Comparison of ENCODE assay signal across 9 mouse cellular contexts in genomic region chr2:30095882-30096527, GRCm38 (mm10). TPM values are rescaled to one million over a fixed set of nuclear protein-coding genes. Genes with fewer than 3 reads are reported as not detected.
A peak's percentile ranks its signal among the peaks of the same experiment; 100 is the strongest.
DNase-seq lines count a peak whose midpoint lies in the region; TF ChIP-seq lines count a peak whose summit lies in the region.
"Had no signal": no experiment of that assay in that cellular context is flagged by ENCODE, and none has a peak within 500 bp of the region (broad histone marks: within the 10 kb centered on the region; RNA-seq: fewer than 3 reads in every experiment).

No protein-coding gene starts in this region.

- peak; percentile 81 for TF ChIP-seq CTCF in gastrocnemius, adult 2 months (IDR thresholded peaks at IDR 0.05)

- DNase-seq in gastrocnemius, adult 2 months, result peak; percentile 59
- no peak for DNase-seq in gastrocnemius, postnatal 25 days
- DNase-seq in right cerebral cortex, postnatal 4 days, result peak; percentile 56
- no peak for DNase-seq in right cerebral cortex, adult 2 months (ENCODE audit: low spot score in 2 of 2)
- peak; percentile 48 to 75 for DNase-seq in cerebellum, postnatal 25 days
- peak; percentile 81 for DNase-seq in kidney, postnatal 10 days
- DNase-seq in naive thymus-derived CD4-positive, alpha-beta T cell, adult 2 months (ENCODE audit: low read depth), result peak; percentile 74
- no peak for DNase-seq in frontal cortex, postnatal 10 days (ENCODE audit: low spot score in 2 of 2)

- H3K27ac ChIP-seq in gastrocnemius, adult 2 months, result no peak overlapping the region
- H3K27ac ChIP-seq: limb, embryonic 15.5 days had no signal

- H3K4me3 ChIP-seq in gastrocnemius, adult 2 months, result no peak overlapping the region
- H3K4me3 ChIP-seq: limb, embryonic 15.5 days had no signal

- intact Hi-C loops in gastrocnemius, adult 2 months (cut with DNase I), result loop anchor here (1.0 to 2.0 kb wide), 2 partner anchors 19 to 53 kb away; partner anchors contain the start of gene Pkn3

RNA-seq across cellular contexts. Expression of gene Zdhhc12, which starts 2.6 kb away (rescaled TPM):
- total RNA-seq in gastrocnemius, adult 2 months (2021), result 1 to 10 TPM; 2.0 to 3.5 TPM
- 1 to 10 TPM; 2.4 to 3.1 TPM for total RNA-seq in gastrocnemius, postnatal 25 days (2021)

RNA-seq across cellular contexts. Expression of gene Pkn3, which starts 18.5 kb away (rescaled TPM):
- 1 to 10 TPM; 3.6 to 4.1 TPM for total RNA-seq in gastrocnemius, adult 2 months (2021)
- 1 to 10 TPM; 3.8 to 5.4 TPM for total RNA-seq in gastrocnemius, postnatal 25 days (2021)

RNA-seq across cellular contexts. Expression of gene Zer1, which starts 28.4 kb away (rescaled TPM):
- total RNA-seq in gastrocnemius, adult 2 months (2021), result 10 to 100 TPM; 23.1 to 25.2 TPM
- 10 to 100 TPM; 20.1 to 20.3 TPM for total RNA-seq in gastrocnemius, postnatal 25 days (2021)

RNA-seq across cellular contexts. Expression of gene Tbc1d13, which starts 37.5 kb away (rescaled TPM):
- 10 to 100 TPM; 12.9 to 17.5 TPM for total RNA-seq in gastrocnemius, adult 2 months (2021)
- total RNA-seq in gastrocnemius, postnatal 25 days (2021), result 10 to 100 TPM; 12.2 to 13.5 TPM

RNA-seq across cellular contexts. Expression of gene Set, which starts 38.8 kb away (rescaled TPM):
- total RNA-seq in gastrocnemius, adult 2 months (2021), result 100 to 1,000 TPM in 1 of 2 experiments, 10 to 100 TPM in 1; 93.8 to 110 TPM
- total RNA-seq in gastrocnemius, postnatal 25 days (2021), result 10 to 100 TPM; 75.4 to 85.1 TPM

Comparison
In these comparisons a context has a peak if more than half of its experiments do, and no peak if none do; other contexts are left out.
1. DNase-seq: peak in gastrocnemius, adult 2 months (single experiment), right cerebral cortex, postnatal 4 days (single experiment), cerebellum, postnatal 25 days (2 of 2), kidney, postnatal 10 days (single experiment) and naive thymus-derived CD4-positive, alpha-beta T cell, adult 2 months (single experiment); none in gastrocnemius, postnatal 25 days (single experiment), right cerebral cortex, adult 2 months (0 of 2) and frontal cortex, postnatal 10 days (0 of 2).